Comparison of ENCODE assay signal across 11 mouse cellular contexts in the genomic region with DNA sequence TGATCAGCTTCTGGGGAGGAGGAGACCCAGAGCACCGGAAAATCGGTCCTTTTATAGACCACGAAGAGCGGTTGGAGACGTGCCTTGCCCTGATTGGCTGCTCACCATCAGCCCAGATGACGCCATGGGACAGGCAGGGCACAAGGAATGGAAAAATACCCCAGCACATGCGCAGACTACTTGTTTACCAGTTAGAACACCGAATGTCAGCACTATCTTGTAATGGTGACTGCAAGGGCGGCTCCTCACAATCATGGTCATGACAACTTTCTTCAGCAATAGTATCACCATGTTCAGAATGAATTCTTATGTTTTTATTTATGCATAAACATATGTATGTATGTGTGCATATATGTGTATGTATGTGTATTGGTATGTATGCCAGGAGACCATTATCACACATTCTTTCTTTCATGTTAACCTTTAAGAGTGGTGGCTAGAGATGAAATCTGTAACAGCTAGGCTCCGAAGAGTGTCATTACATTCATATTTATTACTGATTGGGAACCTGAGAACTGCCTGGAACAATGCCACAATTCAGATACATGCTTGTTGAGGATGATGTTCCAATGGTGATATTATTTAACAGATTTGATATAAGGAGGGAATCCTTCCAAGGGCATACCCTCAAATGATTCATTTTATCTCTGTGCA. TPM values are rescaled to one million over a fixed set of nuclear protein-coding genes. Genes with fewer than 3 reads are reported as not detected.
DNase-seq lines count a peak whose midpoint lies in the region; ATAC-seq and TF ChIP-seq lines count a peak whose summit lies in the region.
"Not testable (repeated sequence)": the region's sequence is repeated elsewhere in the genome, so short reads cannot be mapped to it uniquely, and the experiment has no call there.
"Had no signal": no experiment of that assay in that cellular context is flagged by ENCODE, and none has a peak within 500 bp of the region (broad histone marks: within the 10 kb centered on the region; RNA-seq: fewer than 3 reads in every experiment).

No protein-coding gene starts in this region.

- peak; percentile 74 for ATAC-seq in hindbrain, embryonic 11.5 days (ENCODE audit: low FRiP score)
- ATAC-seq in liver, embryonic 16.5 days (ENCODE audit: low read depth), result peak; percentile 35

- not testable (repeated sequence) for TF ChIP-seq CTCF in brain, embryonic 14.5 days (IDR thresholded peaks at IDR 0.05; ENCODE audit: borderline replicate concordance, extremely low read depth, insufficient read depth, insufficient read length); gastrocnemius, adult 2 months (IDR thresholded peaks at IDR 0.05); kidney, adult 2 months (conservative IDR thresholded peaks at IDR 0.05; ENCODE audit: insufficient read depth, insufficient read length, low read depth, low read length)

- not testable (repeated sequence) for H3K27me3 ChIP-seq in hindbrain, embryonic 11.5 days (ENCODE audit: control insufficient read depth, insufficient read depth, low read length); kidney, adult 2 months (replicated peaks; ENCODE audit: control insufficient read depth, insufficient read depth, low read length); liver, embryonic 16.5 days (ENCODE audit: control insufficient read depth, insufficient read depth, low read depth, low read length)

- intact Hi-C loops in gastrocnemius, adult 2 months (cut with DNase I), result not testable (repeated sequence)

- TF ChIP-seq POLR2A in brain, embryonic 14.5 days (IDR thresholded peaks at IDR 0.05; ENCODE audit: borderline replicate concordance, extremely low read depth, insufficient read depth, insufficient read length, poor library complexity, severe bottlenecking); kidney, adult 2 months (IDR thresholded peaks at IDR 0.05; ENCODE audit: low read depth, low read length): not testable (repeated sequence)

- WGBS in hindbrain, embryonic 11.5 days, result 80% methylated on average over 10 of the region's 10 CpGs
- WGBS in kidney, adult 2 months, result 79% methylated on average over 10 of the region's 10 CpGs
- 63% methylated on average over 10 of the region's 10 CpGs for WGBS in liver, embryonic 16.5 days (ENCODE audit: insufficient replicate concordance)

- not testable (repeated sequence) for H3K36me3 ChIP-seq in hindbrain, embryonic 11.5 days (ENCODE audit: control insufficient read depth, insufficient read depth, low read length); kidney, adult 2 months (ENCODE audit: control insufficient read depth, insufficient read depth, low read length); liver, embryonic 16.5 days (ENCODE audit: control insufficient read depth, insufficient read depth)

- peak; percentile 4 for DNase-seq in CD4-positive helper T cell, adult 2 months (ENCODE audit: low read depth, low spot score)
- DNase-seq in brain, embryonic 14.5 days (ENCODE audit: low read depth), result peak; percentile 2
- DNase-seq in gastrocnemius, adult 2 months, result peak; percentile 19
- peak; percentile 2 for DNase-seq in hindbrain, embryonic 11.5 days (ENCODE audit: low spot score)
- DNase-seq in kidney, adult 2 months, result peak; percentile 32
- DNase-seq in naive thymus-derived CD4-positive, alpha-beta T cell, adult 2 months (ENCODE audit: low read depth), result peak; percentile 17
- peak; percentile 1 for DNase-seq in thymus, postnatal 0 days (ENCODE audit: low spot score)

- not testable (repeated sequence) for H3K4me2 ChIP-seq in hindbrain, embryonic 11.5 days (replicated peaks; ENCODE audit: low read depth, low read length); liver, embryonic 16.5 days (ENCODE audit: low read depth, low read length)

- not testable (repeated sequence) for H3K9me3 ChIP-seq in hindbrain, embryonic 11.5 days (ENCODE audit: control insufficient read depth, low read length); liver, embryonic 16.5 days (replicated peaks; ENCODE audit: control insufficient read depth, low read length)

- not testable (repeated sequence) for H3K4me1 ChIP-seq in hindbrain, embryonic 11.5 days (replicated peaks; ENCODE audit: control insufficient read depth, insufficient read depth, low read length); kidney, adult 2 months (ENCODE audit: control insufficient read depth, insufficient read depth, low read length); liver, embryonic 16.5 days (ENCODE audit: control insufficient read depth, low read depth, low read length)

- H3K27ac ChIP-seq in gastrocnemius, adult 2 months; hindbrain, embryonic 11.5 days (ENCODE audit: low read depth, low read length); kidney, adult 2 months (ENCODE audit: insufficient read depth, low read depth, low read length); liver, embryonic 16.5 days (ENCODE audit: low read length): not testable (repeated sequence)

- not testable (repeated sequence) for H3K9ac ChIP-seq in hindbrain, embryonic 11.5 days (ENCODE audit: low read depth, low read length); liver, embryonic 16.5 days (ENCODE audit: low read depth, low read length)

- not testable (repeated sequence) for H3K4me3 ChIP-seq in gastrocnemius, adult 2 months; hindbrain, embryonic 11.5 days (ENCODE audit: low read depth, low read length); kidney, adult 2 months (ENCODE audit: insufficient read depth, low read depth, low read length); liver, embryonic 16.5 days (ENCODE audit: low read depth, low read length)

RNA-seq across cellular contexts. Expression of a gene that starts 11.4 kb away (rescaled TPM):
- not detected in 2 replicates for polyA plus RNA-seq in brain, embryonic 14.5 days (2012; rRNA removed)
- total RNA-seq in gastrocnemius, adult 2 months (2021), result not detected
- not detected in 2 replicates for polyA plus RNA-seq in hindbrain, embryonic 11.5 days (2014; fragmentation: Nextera tagmentation; extraction: Ambion mirVana)
- not detected in 2 replicates for polyA plus RNA-seq in kidney, adult 2 months (2012; rRNA removed)
- not detected in 2 replicates for polyA plus RNA-seq in liver, embryonic 16.5 days (2015; fragmentation: Nextera tagmentation; extraction: Ambion mirVana)
- polyA plus RNA-seq in thymus, postnatal 0 days (2015; fragmentation: Nextera tagmentation; extraction: Ambion mirVana), result not detected in 2 replicates
- total RNA-seq: left cerebral cortex, postnatal 10 days; megakaryocyte progenitor cell, adult 5-6 weeks had no signal
- polyA plus RNA-seq: small intestine, adult 2 months had no signal
